Mouse (Mus musculus) inflammation-experienced regulatory T-cells, adult 6 months (primary cell): ENCODE measurements at regions not wholly inside any gene's neighbourhood (a gene's known extent, or its start where the extent isn't known, plus 50 kb on each side); places are given as distances from the start of the nearest gene placed in this dataset.

Experiments
- ATAC-seq: one replicate; pipeline ENCODE4 v1.8.0; 2017

- ATAC-seq: no peak
Measured at GRCm38 (mm10) chr7:136457171-136457570, 437.2 kb upstream of the Mgmt start.

GRCm38 (mm10) chr7:136457867-136458448 lies 436.5 kb upstream of the Mgmt start:
- no peak for ATAC-seq

GRCm38 (mm10) chr7:136477135-136477534 lies 417.3 kb upstream of the Mgmt start:
- ATAC-seq: no peak

GRCm38 (mm10) chr7:136480641-136481202 lies 413.7 kb upstream of the Mgmt start:
- no peak for ATAC-seq

GRCm38 (mm10) chr7:136483237-136483636 lies 411.2 kb upstream of the Mgmt start:
- ATAC-seq: no peak

GRCm38 (mm10) chr7:136487556-136487955 lies 406.9 kb upstream of the Mgmt start:
- no peak for ATAC-seq

GRCm38 (mm10) chr7:136494862-136495261 lies 399.6 kb upstream of the Mgmt start:
- ATAC-seq: no peak

- no peak for ATAC-seq
Measured at GRCm38 (mm10) chr7:136496335-136497242, 397.8 kb upstream of the Mgmt start.

- no peak for ATAC-seq
Measured at GRCm38 (mm10) chr7:136500059-136500458, 394.4 kb upstream of the Mgmt start.

- no peak for ATAC-seq
Measured at GRCm38 (mm10) chr7:136501094-136501493, 393.3 kb upstream of the Mgmt start.

GRCm38 (mm10) chr7:136501855-136502847 lies 392.3 kb upstream of the Mgmt start:
- no peak for ATAC-seq

GRCm38 (mm10) chr7:136511389-136511788 lies 383.0 kb upstream of the Mgmt start:
- no peak for ATAC-seq

- ATAC-seq: no peak
Measured at GRCm38 (mm10) chr7:136515376-136515775, 379.0 kb upstream of the Mgmt start.

- ATAC-seq: no peak
Measured at GRCm38 (mm10) chr7:136525821-136526220, 368.6 kb upstream of the Mgmt start.

- no peak for ATAC-seq
Measured at GRCm38 (mm10) chr7:136530006-136530785, 364.2 kb upstream of the Mgmt start.

- no peak for ATAC-seq
Measured at GRCm38 (mm10) chr7:136531301-136531700, 363.1 kb upstream of the Mgmt start.

- ATAC-seq: no peak
Measured at GRCm38 (mm10) chr7:136541876-136542655, 352.3 kb upstream of the Mgmt start.

- no peak for ATAC-seq
Measured at GRCm38 (mm10) chr7:136542896-136543295, 351.5 kb upstream of the Mgmt start.

- no peak for ATAC-seq
Measured at GRCm38 (mm10) chr7:136547837-136548236, 346.6 kb upstream of the Mgmt start.

- ATAC-seq: no peak
Measured at GRCm38 (mm10) chr7:136556436-136556835, 338.0 kb upstream of the Mgmt start.

- no peak for ATAC-seq
Measured at GRCm38 (mm10) chr7:136559536-136559935, 334.9 kb upstream of the Mgmt start.
